Mouse (Mus musculus) embryo, embryonic 10.5 days (tissue): ENCODE measurements around the gene Srp9.
A peak's percentile ranks its signal among the peaks of the same experiment; 100 is the strongest.

Source experiments
- DNase-seq: peaks from one replicate; pipeline ENCODE4 v3.0.0-alpha.2; 2015; ENCODE audit warnings: low spot score

Srp9 gene

DNA sequence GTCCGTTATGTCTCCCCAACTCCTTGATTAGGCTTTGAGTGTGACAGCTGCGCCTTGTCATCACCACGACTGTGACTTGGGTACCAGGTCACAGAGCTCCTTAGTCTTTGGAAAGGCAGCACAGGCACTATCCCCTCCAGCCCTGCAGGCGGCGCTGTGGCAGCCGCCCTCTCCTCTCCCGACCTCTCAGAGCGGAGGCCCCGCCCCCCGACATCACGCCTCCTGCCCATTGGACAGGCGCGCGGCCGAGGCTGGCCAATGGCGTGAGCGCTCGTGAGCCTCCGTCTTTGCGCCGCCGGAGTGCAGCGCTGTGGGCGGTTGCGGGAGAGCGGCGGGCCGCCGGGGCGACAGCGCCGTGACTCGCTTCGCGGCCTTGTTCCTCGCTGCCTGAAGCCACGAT is at the start of gene Srp9:
Gene Srp9 (plus strand): TSS at position 232 of the 400 bp plus-strand sequence.
- DNase-seq, result peak; percentile 99

DNA sequence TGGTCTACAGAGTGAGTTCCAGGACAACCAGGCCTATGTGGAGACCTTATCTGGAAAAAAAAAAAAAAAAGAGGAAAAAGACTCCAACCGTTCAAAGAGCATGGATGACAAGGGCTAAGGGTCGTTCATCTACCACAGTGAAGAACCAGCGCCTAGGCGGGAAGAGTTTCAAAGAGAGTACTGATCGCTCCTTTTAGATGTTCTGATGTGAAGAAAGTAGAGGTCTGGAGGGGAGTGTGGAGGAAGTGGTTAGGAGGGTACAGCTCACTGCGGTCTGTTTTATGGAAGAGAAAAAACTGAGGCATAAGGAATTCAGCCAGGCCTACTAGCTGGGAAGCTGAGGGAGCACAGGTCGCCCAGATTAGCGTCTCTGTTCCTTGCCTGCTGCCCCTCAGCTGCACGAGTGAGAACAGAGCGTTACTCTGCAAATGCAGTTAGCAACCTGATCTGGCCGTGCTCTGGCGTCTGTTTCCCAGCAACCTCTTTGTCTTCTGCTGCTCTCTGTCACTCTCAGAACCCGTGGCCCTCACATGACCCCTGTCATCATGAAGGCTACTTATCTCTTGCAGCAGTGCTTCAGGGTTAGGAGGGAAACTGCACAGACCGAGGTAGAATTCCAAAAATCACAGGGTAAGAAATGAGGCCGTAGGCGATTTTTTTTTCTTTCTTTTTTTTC is 42.7 kb upstream of the Srp9 start:
- peak; percentile 90 for DNase-seq

DNA sequence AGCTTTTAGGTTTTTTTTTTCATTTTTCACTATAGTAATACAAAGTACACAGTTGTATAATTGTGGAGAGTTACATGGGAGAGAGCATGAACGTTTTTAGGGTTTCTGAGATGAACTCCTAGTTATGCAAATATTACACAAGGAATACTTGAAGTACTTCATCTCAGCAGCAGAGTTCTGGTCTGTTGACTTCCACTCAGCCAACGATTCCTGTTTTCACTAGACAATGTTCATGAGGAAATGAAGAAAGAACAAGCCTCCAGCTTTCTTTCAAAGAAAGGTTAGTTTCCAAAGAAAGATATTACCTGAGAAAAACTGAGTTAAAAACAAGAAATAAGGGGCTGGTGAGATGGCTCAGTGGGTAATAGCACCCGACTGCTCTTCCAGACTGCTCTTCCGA is 41.1 kb upstream of the Srp9 start:
- DNase-seq, result no peak

DNA sequence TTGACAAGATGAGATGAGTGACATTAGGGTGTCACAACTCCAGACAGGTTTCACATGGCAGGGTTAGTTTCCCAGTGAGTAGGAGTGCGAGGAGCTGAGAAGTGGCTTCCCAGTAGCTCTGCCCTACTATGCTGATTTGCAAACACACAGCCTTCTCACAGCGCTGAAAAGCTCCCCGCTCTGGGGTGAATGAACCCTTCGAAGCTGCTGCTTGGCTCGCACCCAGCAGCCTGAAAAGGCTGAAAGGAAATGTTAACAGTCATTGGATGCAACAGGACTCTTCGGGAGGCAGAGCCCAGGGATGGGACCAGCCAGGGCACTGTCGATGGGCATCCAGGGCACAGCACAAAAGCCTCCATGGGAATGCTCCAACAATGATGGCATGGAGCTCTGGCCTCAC is 37.8 kb upstream of the Srp9 start:
- no peak for DNase-seq

DNA sequence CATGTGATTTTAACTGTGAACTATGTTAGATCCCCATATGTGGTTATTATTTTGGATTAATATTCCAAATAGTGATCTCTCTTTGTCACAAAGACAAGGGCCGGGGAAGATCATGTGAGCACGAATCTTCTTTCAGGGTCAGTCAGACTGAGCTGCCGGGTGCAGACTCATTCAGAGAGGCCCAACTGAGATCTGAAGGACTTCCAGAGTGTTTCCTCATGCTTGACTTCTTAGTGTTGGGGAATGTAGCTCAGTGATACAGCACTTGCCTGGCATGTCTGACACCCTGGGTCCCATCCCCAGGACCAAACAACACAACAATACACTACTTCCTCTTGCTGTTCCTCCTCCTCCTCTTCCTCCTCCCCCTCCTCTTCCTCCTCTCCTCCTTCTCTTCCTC is 37.2 kb upstream of the Srp9 start:
- DNase-seq, result no peak

DNA sequence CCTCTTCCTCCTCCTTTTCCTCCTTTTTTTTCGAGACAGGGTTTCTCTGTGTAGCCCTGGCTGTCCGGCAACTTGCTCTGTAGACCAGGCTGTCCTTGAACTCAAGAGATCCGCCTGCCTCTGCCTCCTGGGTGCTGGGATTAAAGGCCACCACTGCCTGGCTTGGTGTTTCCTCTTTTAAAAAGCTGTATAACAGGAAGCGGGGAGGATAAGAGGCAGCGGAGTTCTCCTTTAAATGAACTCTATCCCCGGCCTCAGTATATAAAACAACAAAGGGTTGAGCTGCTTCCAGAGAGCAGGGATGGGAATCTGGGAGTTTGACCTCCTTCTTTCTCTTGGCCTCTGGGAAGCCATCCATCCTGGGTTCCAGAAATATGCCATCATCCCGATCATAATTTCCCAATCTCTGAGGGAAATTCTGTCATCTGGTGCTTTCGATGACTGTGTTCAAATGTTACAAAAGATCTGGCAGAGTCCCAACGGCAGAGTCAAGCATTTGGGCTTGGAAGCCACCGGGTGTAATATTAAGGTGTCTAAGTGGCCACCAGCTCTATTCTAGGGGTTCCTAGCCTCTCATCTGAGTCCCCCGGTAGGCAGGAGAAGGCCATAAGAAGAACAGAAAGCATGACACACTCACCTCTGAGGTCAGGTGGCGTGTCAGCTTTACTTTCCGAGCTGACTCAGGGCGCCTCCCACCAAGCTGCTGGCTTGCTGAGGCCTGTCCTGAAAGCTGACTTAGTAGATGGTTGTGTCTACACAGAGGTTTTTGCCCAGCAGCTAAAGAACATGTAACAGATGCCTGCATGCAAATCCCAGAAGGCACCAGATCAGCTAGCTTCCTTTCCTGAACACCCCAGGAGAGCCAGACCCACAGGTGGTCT is 36.5 kb upstream of the Srp9 start:
- no peak for DNase-seq

DNA sequence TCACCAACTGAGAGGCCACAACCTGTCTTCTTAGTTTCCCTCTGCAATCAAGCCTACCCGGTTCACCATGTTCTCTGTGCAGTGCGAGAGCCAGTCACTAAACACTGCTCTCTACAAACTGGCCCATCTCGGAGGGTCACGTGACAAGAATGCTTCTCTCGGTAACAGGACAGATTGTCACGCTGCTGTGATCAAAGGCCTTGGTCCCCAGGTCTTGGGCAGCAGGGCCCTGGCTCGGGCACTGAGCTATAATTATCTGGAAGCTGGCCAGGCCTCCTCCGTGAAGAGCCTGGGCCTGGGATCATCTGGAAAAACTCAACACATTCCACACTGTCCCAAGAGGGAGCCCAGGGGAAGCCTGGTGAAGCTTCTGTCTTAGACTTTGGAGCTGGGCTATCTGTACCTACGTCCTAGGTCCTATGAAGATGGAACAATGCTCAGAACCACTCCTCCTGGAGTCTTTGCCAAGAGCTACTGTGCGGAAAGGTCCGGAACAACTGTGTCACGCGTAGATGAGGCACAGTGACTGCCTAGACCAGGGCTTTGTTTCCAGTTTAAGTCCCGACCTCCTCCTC is 35.6 kb upstream of the Srp9 start:
- DNase-seq, result no peak

DNA sequence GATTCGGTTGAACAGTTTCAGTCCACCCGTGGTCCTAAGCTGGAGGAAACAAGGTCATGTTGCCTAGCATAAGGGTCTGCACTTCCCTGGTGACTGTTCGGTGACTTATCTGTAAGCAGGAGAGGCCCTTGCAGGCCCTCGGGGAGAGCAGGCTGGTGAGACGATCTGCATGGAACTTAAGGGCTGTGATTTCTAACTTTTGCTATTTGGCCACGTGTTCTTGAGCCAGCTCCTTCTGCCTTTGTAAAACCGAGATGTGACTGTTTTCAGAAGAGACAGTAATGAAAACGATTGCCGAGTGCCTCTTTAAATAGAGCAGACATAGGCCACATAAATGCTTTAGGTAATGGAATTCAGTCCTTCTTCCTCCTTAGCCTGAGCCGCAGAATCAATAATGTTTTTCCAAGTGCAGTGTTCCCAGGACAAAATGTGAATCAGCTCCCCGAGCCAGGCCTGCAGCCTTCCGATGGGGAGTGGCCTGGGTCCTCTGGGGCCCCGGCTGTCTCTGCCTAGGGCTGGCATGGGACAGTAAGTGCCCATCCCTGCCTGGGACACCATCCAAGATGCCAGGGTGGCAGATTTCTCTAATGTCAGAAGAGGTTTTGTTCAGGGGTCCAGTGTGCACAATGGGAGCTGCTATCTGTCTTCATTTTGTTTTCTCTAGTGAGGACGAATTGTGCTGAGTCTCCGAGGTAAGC is 34.8 kb upstream of the Srp9 start:
- no peak for DNase-seq

DNA sequence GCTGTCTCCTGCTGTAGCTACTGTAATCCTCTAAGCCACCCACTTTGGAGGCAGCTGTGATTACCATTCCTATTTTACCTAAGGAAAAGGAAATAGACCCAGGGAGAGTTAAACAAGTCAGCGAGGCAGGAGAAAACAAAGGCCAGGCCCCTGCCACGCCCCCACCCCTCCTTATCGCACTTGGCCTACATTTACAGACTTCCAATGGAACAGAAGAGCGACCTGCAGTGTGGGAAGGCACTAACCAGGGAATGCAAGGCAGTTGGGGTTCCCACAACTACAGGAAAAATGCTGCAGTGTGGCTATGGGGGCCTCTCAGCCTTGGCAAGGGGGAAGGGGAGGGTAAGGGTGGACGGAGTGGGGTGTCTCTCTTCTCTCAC is 34.2 kb upstream of the Srp9 start:
- DNase-seq, result no peak

DNA sequence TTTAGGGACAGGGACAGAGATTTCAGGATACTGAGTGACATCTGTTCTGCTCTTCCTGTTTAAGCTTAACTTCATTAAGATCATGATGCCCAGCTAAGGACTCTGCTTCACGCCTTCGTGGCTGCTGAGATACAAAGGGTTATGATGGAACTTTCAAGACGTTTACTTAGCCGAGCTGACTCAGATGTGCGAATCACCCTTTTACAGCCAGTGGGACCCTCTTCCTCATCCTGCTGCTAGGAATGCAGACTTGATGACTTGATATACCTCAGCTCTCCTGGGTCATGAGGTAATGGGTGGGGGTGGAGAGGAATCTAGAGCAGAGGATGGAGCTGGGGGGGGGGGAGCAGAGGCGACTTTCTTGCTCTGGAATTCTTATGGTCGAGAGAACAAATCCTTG is 33.3 kb upstream of the Srp9 start:
- DNase-seq, result no peak

DNA sequence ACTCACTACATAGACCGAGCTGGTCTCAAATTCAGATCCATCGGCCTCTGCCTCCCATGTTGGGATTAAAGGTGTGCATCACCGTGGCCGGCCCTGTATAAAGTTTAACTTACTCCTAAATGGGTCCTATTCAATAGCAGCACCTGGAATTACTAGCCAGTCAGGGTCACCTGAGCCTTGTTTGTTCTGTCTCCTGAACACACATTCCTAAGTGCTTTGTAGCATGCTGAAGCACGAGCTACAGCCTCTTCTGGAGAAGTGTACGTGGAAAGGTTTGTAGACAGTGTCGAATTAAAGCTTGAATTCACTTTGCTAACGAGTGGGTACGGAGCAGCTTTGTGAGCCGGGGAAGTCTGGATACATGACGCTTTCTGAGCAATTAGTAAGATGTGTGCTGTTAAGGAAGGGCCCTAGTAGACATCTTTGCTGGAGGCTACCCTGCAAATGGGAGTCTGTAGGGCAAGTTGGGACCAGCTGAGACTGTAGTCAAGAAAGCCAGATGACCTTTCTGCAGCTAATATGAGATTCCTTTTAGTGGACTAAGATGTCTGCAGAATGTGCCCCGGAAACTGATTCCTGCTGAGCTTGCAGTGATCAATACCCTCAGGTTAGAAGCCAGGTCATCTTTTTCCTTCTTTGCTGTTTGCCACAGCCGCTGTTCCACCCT is 32.7 kb upstream of the Srp9 start:
- no peak for DNase-seq

DNA sequence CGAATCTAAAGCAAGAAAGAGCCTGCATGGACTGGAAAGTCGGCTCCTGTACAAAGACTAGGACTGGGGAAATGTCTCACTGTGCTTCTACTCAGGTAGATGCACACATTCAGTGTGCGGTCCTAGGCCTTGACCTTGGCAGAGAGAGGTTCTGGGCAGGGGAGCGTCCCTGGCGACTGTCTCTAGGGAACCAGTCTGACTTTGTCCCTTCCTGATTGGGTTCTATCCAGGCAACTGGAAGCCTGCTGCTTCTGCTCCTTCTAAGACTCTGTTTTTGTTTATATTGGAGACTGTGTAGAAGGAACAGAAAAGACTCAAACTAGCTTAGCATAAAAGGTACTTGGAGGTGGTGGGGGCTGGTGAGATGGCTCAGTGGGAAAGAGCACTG is 32.1 kb upstream of the Srp9 start:
- no peak for DNase-seq

DNA sequence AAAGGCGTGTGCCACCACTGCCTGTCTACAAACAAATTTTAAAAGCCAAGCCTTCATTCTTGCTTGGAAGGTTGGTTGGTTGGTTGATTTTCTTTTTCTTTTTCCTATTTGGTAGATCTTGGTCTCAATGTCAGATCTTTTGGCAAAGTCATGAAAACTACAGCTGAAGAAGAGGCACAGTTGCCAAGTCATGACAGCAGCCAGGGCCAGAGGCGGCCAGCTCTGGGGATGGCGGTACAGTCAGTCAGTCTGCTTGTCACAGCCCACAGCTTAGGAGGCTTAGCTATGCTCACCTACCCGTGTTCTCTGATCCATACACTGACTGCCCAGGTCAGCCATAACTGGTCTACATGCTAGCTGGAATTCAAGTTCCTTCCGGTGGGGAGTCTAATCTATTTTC is 31.1 kb upstream of the Srp9 start:
- DNase-seq, result no peak

DNA sequence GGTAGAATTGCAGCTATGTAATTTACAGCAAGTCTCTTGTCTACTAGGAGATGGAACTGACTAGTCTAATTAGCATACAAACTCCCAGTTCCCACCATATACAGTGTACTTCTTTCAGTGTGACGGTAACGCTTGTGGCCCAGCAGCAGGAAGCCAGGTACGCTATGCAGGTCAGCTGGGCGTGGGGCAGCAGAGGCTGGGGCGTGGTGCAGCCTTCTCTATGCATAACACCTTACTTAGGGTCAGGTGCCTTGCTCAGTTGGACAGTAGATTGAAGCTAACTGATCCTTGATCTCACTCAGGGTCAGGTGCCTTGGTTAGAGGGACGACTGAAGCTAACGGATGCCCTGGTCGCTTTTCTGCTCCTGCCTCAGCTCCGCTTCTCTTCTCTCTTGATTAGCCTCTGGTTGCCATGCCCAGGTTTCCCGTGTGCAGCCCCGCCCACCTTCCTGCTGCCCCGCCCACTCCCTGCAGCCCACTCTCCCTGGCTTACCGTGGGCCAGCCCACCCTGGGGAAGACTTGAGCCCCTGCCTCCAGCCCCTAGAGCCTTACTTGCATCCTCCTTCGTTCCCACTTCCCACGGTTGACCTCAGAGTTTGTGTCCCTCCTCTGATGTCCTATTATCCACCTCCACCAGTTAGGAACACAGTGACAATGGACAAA is 29.9 kb upstream of the Srp9 start:
- no peak for DNase-seq

DNA sequence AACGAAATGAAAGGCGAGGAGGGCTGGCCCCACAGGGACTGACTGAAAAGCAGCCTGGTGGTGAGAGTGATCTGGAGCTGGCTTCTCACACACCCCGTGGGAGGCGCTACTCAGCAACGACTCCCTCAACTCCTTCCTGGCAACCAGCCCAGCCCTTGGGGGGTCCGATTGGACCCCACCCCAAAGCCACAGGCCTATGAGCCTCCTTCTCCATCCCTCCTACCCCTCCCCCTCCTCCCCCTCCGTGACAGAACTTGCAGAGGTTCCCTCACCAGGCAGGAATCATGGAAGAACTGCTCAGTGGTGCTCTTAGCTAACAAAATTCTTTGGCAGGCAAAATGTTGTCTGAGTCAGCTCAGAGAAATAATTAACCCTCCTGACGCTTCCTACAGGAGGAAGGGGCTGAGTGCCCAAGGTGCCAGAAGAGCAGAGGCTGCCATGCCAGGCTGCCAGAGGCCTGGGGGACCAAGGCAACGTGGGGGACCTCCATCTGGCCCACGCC is 29.2 kb upstream of the Srp9 start:
- no peak for DNase-seq

DNA sequence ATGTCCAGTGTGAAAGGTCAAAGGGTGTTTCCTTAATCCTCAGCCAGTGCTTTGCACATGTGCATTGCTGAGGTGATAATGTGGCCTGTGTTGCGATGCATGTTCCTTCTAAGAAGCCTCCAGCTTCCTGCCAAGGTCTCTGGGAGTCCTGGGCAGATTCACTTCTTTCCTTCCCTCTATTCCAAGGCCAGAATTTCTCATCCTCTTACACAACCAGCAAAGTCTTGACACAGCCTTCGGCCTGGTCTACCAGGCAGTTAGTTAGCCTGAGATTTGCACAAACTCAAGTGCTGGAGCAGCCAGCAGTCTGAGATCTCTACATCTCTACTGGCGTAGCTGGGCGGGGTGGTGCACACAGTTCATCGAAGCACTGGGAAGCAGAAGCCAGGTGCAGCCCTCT is 27.8 kb upstream of the Srp9 start:
- DNase-seq, result no peak

DNA sequence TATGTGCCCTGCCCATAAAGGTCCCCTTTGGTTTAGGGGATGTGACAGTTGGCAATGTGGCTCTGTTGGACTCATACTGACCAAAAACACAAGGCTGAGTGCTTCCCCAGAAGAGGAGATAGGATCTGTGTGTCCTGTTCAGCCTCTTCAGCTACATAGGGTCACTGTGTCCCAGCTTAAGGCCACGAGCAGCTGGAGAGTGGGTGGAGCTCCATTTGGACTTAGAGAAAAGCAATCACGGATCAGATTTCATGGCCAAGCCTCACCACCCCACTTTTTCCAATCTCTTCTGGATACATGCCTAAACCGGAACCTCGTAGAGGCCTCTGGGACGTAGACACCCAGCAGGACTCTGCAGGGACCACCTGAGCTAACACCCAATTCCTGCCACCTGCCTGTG is 25.5 kb upstream of the Srp9 start:
- no peak for DNase-seq

DNA sequence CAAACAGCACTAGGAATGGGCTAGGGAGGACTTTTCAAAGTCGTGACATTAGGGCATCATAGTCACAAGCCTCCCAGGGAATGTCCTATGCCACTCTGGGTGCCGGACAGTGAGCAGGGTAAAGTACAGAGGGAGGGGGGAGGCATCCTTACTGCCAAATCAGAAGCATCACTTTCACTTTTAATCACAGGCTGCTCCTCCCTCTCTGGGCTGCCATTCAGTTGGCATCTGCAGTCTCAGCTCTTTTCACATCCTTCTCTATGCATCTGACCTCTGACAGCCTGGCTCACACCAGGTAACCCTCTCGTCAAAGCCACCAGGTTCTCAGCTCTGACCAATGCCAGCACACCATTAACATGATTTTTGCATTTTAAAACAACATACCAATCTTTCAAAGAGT is 24.1 kb upstream of the Srp9 start:
- no peak for DNase-seq

DNA sequence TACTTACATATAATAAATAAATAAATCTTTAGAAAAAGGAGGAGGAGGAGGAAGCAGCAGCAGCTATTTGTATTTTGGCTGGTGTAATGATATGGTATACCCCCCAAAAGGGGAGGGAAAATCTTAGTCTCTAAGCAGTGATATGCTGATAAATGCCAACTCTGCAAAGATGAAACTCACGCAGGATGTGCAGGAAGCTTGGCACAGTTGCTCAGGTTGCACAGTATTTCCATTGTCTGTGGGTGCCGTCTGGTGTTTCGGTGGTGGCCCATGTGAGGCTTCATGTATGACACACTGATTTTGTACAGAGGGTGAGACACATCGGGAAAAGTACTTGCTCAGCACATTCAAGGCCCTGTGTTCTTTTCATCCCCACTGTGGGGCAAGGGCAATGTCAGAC is 23.1 kb upstream of the Srp9 start:
- DNase-seq, result no peak

DNA sequence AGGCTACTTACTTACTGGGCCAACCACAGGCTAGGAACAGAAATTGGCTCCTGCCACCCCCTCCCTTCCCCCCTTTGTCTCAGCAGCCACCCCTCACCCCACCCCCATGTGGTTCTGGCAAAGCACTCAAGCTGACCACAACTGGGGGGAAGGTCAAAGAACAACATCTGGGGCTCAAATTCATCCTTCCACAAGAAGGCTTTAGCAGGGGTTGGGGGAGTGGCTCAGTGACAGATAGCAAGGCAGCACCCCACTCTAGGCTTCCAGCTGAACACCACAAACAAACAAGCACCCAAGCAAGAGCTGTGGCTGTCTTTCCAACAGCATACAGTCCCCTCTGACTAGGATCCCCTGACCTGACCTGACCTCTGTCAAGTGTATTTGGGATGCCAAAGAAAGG is 21.8 kb upstream of the Srp9 start:
- DNase-seq, result no peak

DNA sequence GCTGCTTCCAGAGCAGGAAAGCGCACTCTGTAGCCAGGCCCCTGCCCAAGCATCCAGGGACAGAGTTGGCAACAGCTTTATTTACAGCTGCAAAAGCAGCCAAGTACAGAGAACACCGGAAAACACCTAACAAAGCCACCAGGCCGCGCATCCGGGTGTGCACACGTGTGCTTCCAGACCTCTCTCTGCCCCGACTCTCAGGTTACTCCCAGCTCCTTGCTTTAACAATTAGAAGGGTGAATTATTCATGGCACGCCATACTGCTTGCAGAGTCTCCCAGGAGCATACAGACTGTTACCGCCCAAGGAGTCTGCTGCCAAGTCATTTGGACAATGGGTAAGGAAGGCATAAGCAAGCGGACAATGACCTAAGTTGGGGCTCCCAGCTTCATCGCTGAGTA is 21.1 kb upstream of the Srp9 start:
- no peak for DNase-seq

DNA sequence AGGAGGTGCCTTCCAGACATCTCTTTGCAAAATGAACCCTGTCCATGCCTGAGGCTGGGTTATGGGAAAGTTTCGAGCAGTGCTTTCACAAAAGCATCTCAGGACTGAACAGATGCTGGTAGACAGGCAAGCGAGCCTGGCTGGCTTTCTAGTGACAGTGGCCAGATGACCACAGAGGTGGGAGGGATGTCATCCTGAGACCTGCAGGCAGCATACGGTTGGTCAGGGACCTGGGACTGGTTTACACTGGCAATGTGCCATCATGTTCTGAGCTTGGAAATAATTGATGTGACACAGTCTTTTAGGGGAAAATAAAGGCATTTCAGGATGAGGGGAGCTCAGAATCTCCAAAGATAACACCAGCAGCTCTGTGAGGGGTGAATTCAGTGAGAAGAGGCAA is 19.5 kb upstream of the Srp9 start:
- no peak for DNase-seq
